In the genomic region with DNA sequence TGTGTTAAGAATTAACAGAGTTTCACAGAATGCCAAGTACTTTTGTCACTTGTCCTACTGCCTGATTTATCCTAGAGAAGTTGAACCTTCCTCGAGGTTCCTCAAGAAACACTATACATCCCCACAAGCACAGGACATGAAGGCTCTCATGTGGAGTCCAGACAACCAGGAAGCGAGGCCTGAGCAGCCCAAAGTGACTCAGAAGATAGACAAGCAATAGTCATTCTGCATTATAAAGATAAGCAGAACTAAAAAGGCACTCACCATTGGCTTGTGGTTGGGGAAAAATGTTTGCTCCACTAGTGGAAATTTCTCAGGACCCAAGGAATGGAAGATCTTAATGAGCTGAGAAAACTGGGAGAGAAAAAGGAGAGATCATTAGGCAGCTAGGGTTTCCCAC, we compare ENCODE assay signal across 18 mouse cellular contexts. TPM values are rescaled to one million over a fixed set of nuclear protein-coding genes. Genes with fewer than 3 reads are reported as not detected.
DNase-seq lines count a peak whose midpoint lies in the region; ATAC-seq and TF ChIP-seq lines count a peak whose summit lies in the region.
"Had no signal": no experiment of that assay in that cellular context is flagged by ENCODE, and none has a peak within 500 bp of the region (broad histone marks: within the 10 kb centered on the region; RNA-seq: fewer than 3 reads in every experiment).

No protein-coding gene starts in this region.

- peak overlapping the region; percentile 58; the same call in 1 of the 2 replicates for H3K4me2 ChIP-seq in liver, embryonic 13.5 days
- H3K4me2 ChIP-seq in liver, postnatal 0 days (ENCODE audit: low read depth, low read length): no peak overlapping the region
- H3K4me2 ChIP-seq in hindbrain, embryonic 14.5 days (replicated peaks): no peak overlapping the region
- H3K4me2 ChIP-seq: embryonic facial prominence, embryonic 12.5 days; forebrain, embryonic 12.5 days; heart, embryonic 13.5 days had no signal

- 0 out of 2 replicates have a peak, but pooled peaks cover 2% of the 10 kb centered on the region for H3K4me1 ChIP-seq in embryonic fibroblast, embryonic 13.5 days (ENCODE audit: control insufficient read depth, insufficient read depth, low read length)
- peaks cover 65% of the 10 kb centered on the region for H3K4me1 ChIP-seq in liver, embryonic 13.5 days (replicated peaks)
- 0 out of 2 replicates have a peak, but pooled peaks cover 3% of the 10 kb centered on the region for H3K4me1 ChIP-seq in liver, postnatal 0 days (ENCODE audit: insufficient read depth)
- H3K4me1 ChIP-seq in hindbrain, embryonic 14.5 days (replicated peaks; ENCODE audit: control insufficient read depth, insufficient read depth, low read length): no peaks in the 10 kb centered on the region
- H3K4me1 ChIP-seq: embryonic facial prominence, embryonic 12.5 days; forebrain, embryonic 12.5 days had no signal

- no peak for TF ChIP-seq CTCF in embryonic fibroblast, embryonic 13.5 days (IDR thresholded peaks at IDR 0.05; ENCODE audit: borderline replicate concordance, insufficient read depth, low read length)
- no peak for TF ChIP-seq CTCF in liver, postnatal 0 days (IDR thresholded peaks at IDR 0.05; ENCODE audit: low read depth)

- TF ChIP-seq POLR2A in embryonic fibroblast, embryonic 13.5 days (IDR thresholded peaks at IDR 0.05; ENCODE audit: low read depth, low read length): no peak

- H3K27me3 ChIP-seq in liver, embryonic 13.5 days: no peaks in the 10 kb centered on the region
- H3K27me3 ChIP-seq in liver, postnatal 0 days (ENCODE audit: insufficient read depth, low read length): no peaks in the 10 kb centered on the region
- H3K27me3 ChIP-seq in hindbrain, embryonic 14.5 days (ENCODE audit: control insufficient read depth, insufficient read depth, low read length): no peaks in the 10 kb centered on the region
- H3K27me3 ChIP-seq: embryonic facial prominence, embryonic 12.5 days; forebrain, embryonic 12.5 days; heart, embryonic 13.5 days had no signal

- peak overlapping the region; percentile 51; the same call in 1 of the 2 replicates for H3K27ac ChIP-seq in embryonic fibroblast, embryonic 13.5 days (ENCODE audit: insufficient read depth, low read length)
- H3K27ac ChIP-seq in liver, embryonic 13.5 days: peak overlapping the region; percentile 95
- no peak overlapping the region for H3K27ac ChIP-seq in liver, postnatal 0 days (ENCODE audit: low read depth)
- no peak overlapping the region for H3K27ac ChIP-seq in hindbrain, embryonic 14.5 days
- H3K27ac ChIP-seq: embryonic facial prominence, embryonic 12.5 days; forebrain, embryonic 12.5 days; heart, embryonic 13.5 days had no signal

- ATAC-seq in liver, embryonic 13.5 days (ENCODE audit: low read depth): peak; percentile 71
- ATAC-seq in liver, postnatal 0 days: 0 out of 2 replicates have a peak, but pooled peaks have one; percentile 48
- no peak for ATAC-seq in hindbrain, embryonic 14.5 days (ENCODE audit: low FRiP score)
- ATAC-seq: forebrain, postnatal 0 days; hindbrain, embryonic 16.5 days had no signal

- no peaks in the 10 kb centered on the region for H3K9me3 ChIP-seq in liver, embryonic 13.5 days (replicated peaks)
- no peaks in the 10 kb centered on the region for H3K9me3 ChIP-seq in liver, postnatal 0 days (ENCODE audit: low read length)
- H3K9me3 ChIP-seq in hindbrain, embryonic 14.5 days (ENCODE audit: control insufficient read depth, low read length): no peaks in the 10 kb centered on the region
- H3K9me3 ChIP-seq: embryonic facial prominence, embryonic 12.5 days; forebrain, embryonic 12.5 days; heart, embryonic 13.5 days had no signal

- H3K9ac ChIP-seq in liver, embryonic 13.5 days: peak overlapping the region; percentile 58
- H3K9ac ChIP-seq in liver, postnatal 0 days (replicated peaks): no peak overlapping the region
- H3K9ac ChIP-seq in hindbrain, embryonic 14.5 days: no peak overlapping the region
- H3K9ac ChIP-seq: embryonic facial prominence, embryonic 12.5 days; forebrain, embryonic 12.5 days; forebrain, postnatal 0 days; heart, embryonic 13.5 days had no signal

- peak; percentile 51 for DNase-seq in c-Kit-negative CD71-positive TER-119-positive erythroid progenitor cells, embryonic 14.5 days (ENCODE audit: low read depth, low spot score)
- DNase-seq in liver, embryonic 13.5 days: peak; percentile 41
- no peak for DNase-seq in liver, postnatal 0 days
- no peak for DNase-seq in heart, adult 9 months (ENCODE audit: low spot score in 2 of 2)
- no peak for DNase-seq in hindbrain, embryonic 14.5 days (ENCODE audit: low spot score)
- no peak for DNase-seq in cerebellum, postnatal 14 days
- no peak for DNase-seq in retina, embryonic 14.5 days (ENCODE audit: low spot score)
- DNase-seq: adrenal gland, postnatal 10 days; cerebellum, adult 2 months; cerebellum, postnatal 10 days; forebrain, postnatal 0 days; gastrocnemius, postnatal 14 days; heart, postnatal 36 days had no signal

- whole genome bisulfite sequencing in liver, embryonic 13.5 days (ENCODE audit: insufficient replicate concordance): 17% methylated on average over 2 of the region's 2 CpGs
- WGBS in liver, postnatal 0 days (ENCODE audit: insufficient replicate concordance): 48% methylated on average over 2 of the region's 2 CpGs
- 90% methylated on average over 2 of the region's 2 CpGs for WGBS in hindbrain, embryonic 14.5 days

- H3K4me3 ChIP-seq in embryonic fibroblast, embryonic 13.5 days (ENCODE audit: insufficient read depth, low read length): no peak overlapping the region
- H3K4me3 ChIP-seq in liver, embryonic 13.5 days (replicated peaks): no peak overlapping the region
- no peak overlapping the region for H3K4me3 ChIP-seq in liver, postnatal 0 days (ENCODE audit: low read depth, low read length)
- no peak overlapping the region for H3K4me3 ChIP-seq in hindbrain, embryonic 14.5 days (replicated peaks; ENCODE audit: low read length)
- H3K4me3 ChIP-seq: embryonic facial prominence, embryonic 12.5 days; forebrain, embryonic 12.5 days; heart, embryonic 13.5 days had no signal

- no peaks in the 10 kb centered on the region for H3K36me3 ChIP-seq in liver, embryonic 13.5 days
- H3K36me3 ChIP-seq in liver, postnatal 0 days (replicated peaks; ENCODE audit: insufficient read depth, low read length): no peaks in the 10 kb centered on the region
- peaks cover 29% of the 10 kb centered on the region for H3K36me3 ChIP-seq in hindbrain, embryonic 14.5 days (replicated peaks; ENCODE audit: control insufficient read depth, insufficient read depth)
- H3K36me3 ChIP-seq: forebrain, embryonic 12.5 days had no signal

- peak; percentile 28; the same call in 1 of the 2 replicates for TF ChIP-seq EP300 in liver, postnatal 0 days (IDR thresholded peaks at IDR 0.05; ENCODE audit: low read depth)

RNA-seq across cellular contexts. Expression of a gene that starts 51.1 kb away (rescaled TPM):
- polyA plus RNA-seq in embryonic fibroblast, embryonic 13.5 days (2011; ENCODE audit: insufficient read length, low read depth, missing spikeins): 657 and 704 TPM in 2 replicates
- polyA plus RNA-seq in liver, embryonic 13.5 days (2015; fragmentation: Nextera tagmentation; extraction: Ambion mirVana): 8.4 and 10.0 TPM in 2 replicates
- 6.4 and 7.9 TPM in 2 replicates for polyA plus RNA-seq in liver, postnatal 0 days (2015; fragmentation: Nextera tagmentation; extraction: Ambion mirVana)
- 42.5 and 45.1 TPM in 2 replicates for polyA plus RNA-seq in hindbrain, embryonic 14.5 days (2014; fragmentation: Nextera tagmentation; extraction: Ambion mirVana)

Comparison
In these comparisons a context has a peak if more than half of its experiments do, and no peak if none do; other contexts are left out.
1. DNase-seq: peak in c-Kit-negative CD71-positive TER-119-positive erythroid progenitor cells, embryonic 14.5 days (single experiment) and liver, embryonic 13.5 days (single experiment); none in liver, postnatal 0 days (single experiment), heart, adult 9 months (0 of 2), hindbrain, embryonic 14.5 days (single experiment), cerebellum, postnatal 14 days (0 of 2) and retina, embryonic 14.5 days (single experiment).
2. H3K27ac ChIP-seq: peak in embryonic fibroblast, embryonic 13.5 days (single experiment) and liver, embryonic 13.5 days (single experiment); none in liver, postnatal 0 days (single experiment) and hindbrain, embryonic 14.5 days (single experiment).
3. RNA of a gene that starts 51.1 kb away (polyA plus RNA-seq): 657 to 704 TPM in embryonic fibroblast, embryonic 13.5 days; 42.5 to 45.1 TPM in hindbrain, embryonic 14.5 days, 8.4 to 10.0 TPM in liver, embryonic 13.5 days and 6.4 to 7.9 TPM in liver, postnatal 0 days; every median in the first group is over 10 times any median in the second.